Mouse (Mus musculus): ENCODE results near the gene Tbata. TPM values are rescaled to one million over a fixed set of nuclear protein-coding genes. Genes with fewer than 3 reads are reported as not detected.

Tbata gene
- polyA plus RNA-seq, 1 experiment: not detected

- Histone ChIP-seq H3K4me1 (ENCODE audit: control insufficient read depth, insufficient read depth, insufficient read length) (peaks cover 3% of the 10 kb centered on the region), H3K36me3 (ENCODE audit: control insufficient read depth, insufficient read depth, low read length) (peaks cover 1% of the 10 kb centered on the region; the same call in 1 of the 2 replicates), H3K27ac (ENCODE audit: insufficient read depth, low read length) (peak within 1 kb of the TSS; percentile 91), H3K27me3 (ENCODE audit: control insufficient read depth, insufficient read depth, low read length) (no peaks in the 10 kb centered on the region), H3K4me3 (ENCODE audit: extremely low read depth, insufficient read depth, insufficient read length) (peak within 1 kb of the TSS; percentile 97)
- peak; percentile 78 for TF ChIP-seq CTCF (IDR thresholded peaks at IDR 0.05; ENCODE audit: extremely low read depth, insufficient read depth, insufficient read length, insufficient replicate concordance)
- TF ChIP-seq POLR2A (IDR thresholded peaks at IDR 0.05; ENCODE audit: low read depth, low read length): peak; percentile 62
- 1% methylated on average over 81 of the region's 82 CpGs for WGBS
- peak; percentile 81 to 87 for DNase-seq (ENCODE audit: low read depth in 1 of 2, low spot score in 2 of 2)
These were observed 24.4 kb upstream of the Tbata start, which contains the start of gene Sgpl1 for GRCm38 (mm10) chr10:61147157-61148040. TSS of gene Sgpl1 (minus strand) at chr10:61147703.

- Histone ChIP-seq H3K27me3 (ENCODE audit: control insufficient read depth, insufficient read depth, low read length) (no peaks in the 10 kb centered on the region), H3K27ac (ENCODE audit: insufficient read depth, low read length) (no peak overlapping the region)
- 88% methylated on average over 3 of the region's 3 CpGs for WGBS
These were observed 22.3 kb upstream of the Tbata start for GRCm38 (mm10) chr10:61149476-61149875.

GRCm38 (mm10) chr10:61150616-61151015 lies 21.1 kb upstream of the Tbata start:
- H3K4me1 ChIP-seq (ENCODE audit: control insufficient read depth, insufficient read depth, insufficient read length): peaks cover under 1% of the 10 kb centered on the region; the same call in 1 of the 2 replicates
- no peak overlapping the region for H3K4me3 ChIP-seq (ENCODE audit: extremely low read depth, insufficient read depth, insufficient read length)
- 81% methylated on average over 6 of the region's 6 CpGs for WGBS
- DNase-seq (ENCODE audit: low read depth in 1 of 2, low spot score in 2 of 2): no peak
- no peaks in the 10 kb centered on the region for H3K27me3 ChIP-seq (ENCODE audit: control insufficient read depth, insufficient read depth, low read length)
- no peak for TF ChIP-seq CTCF (IDR thresholded peaks at IDR 0.05; ENCODE audit: extremely low read depth, insufficient read depth, insufficient read length, insufficient replicate concordance)
- no peak for TF ChIP-seq POLR2A (IDR thresholded peaks at IDR 0.05; ENCODE audit: low read depth, low read length)
- H3K27ac ChIP-seq (ENCODE audit: insufficient read depth, low read length): no peak overlapping the region
- no peaks in the 10 kb centered on the region for H3K36me3 ChIP-seq (ENCODE audit: control insufficient read depth, insufficient read depth, low read length)

More at GRCm38 (mm10) chr10:61149476-61149875, 22.3 kb upstream of the Tbata start:
- Histone ChIP-seq H3K36me3 (ENCODE audit: control insufficient read depth, insufficient read depth, low read length) (no peaks in the 10 kb centered on the region), H3K4me1 (ENCODE audit: control insufficient read depth, insufficient read depth, insufficient read length) (peaks cover 3% of the 10 kb centered on the region), H3K4me3 (ENCODE audit: extremely low read depth, insufficient read depth, insufficient read length) (no peak overlapping the region)
- TF ChIP-seq CTCF (IDR thresholded peaks at IDR 0.05; ENCODE audit: extremely low read depth, insufficient read depth, insufficient read length, insufficient replicate concordance) (no peak), POLR2A (IDR thresholded peaks at IDR 0.05; ENCODE audit: low read depth, low read length) (no peak)
- no peak for DNase-seq (ENCODE audit: low read depth in 1 of 2, low spot score in 2 of 2)

GRCm38 (mm10) chr10:61152131-61152530 lies 19.6 kb upstream of the Tbata start:
- no peaks in the 10 kb centered on the region for H3K36me3 ChIP-seq (ENCODE audit: control insufficient read depth, insufficient read depth, low read length)
- no peak for DNase-seq (ENCODE audit: low read depth in 1 of 2, low spot score in 2 of 2)
- H3K4me1 ChIP-seq (ENCODE audit: control insufficient read depth, insufficient read depth, insufficient read length): no peaks in the 10 kb centered on the region
- H3K27me3 ChIP-seq (ENCODE audit: control insufficient read depth, insufficient read depth, low read length): no peaks in the 10 kb centered on the region
- no peak overlapping the region for H3K27ac ChIP-seq (ENCODE audit: insufficient read depth, low read length)
- H3K4me3 ChIP-seq (ENCODE audit: extremely low read depth, insufficient read depth, insufficient read length): no peak overlapping the region
- no peak for TF ChIP-seq CTCF (IDR thresholded peaks at IDR 0.05; ENCODE audit: extremely low read depth, insufficient read depth, insufficient read length, insufficient replicate concordance)
- TF ChIP-seq POLR2A (IDR thresholded peaks at IDR 0.05; ENCODE audit: low read depth, low read length): no peak

GRCm38 (mm10) chr10:61155611-61156010 lies 16.1 kb upstream of the Tbata start:
- H3K27ac ChIP-seq (ENCODE audit: insufficient read depth, low read length): no peak overlapping the region
- no peak for TF ChIP-seq CTCF (IDR thresholded peaks at IDR 0.05; ENCODE audit: extremely low read depth, insufficient read depth, insufficient read length, insufficient replicate concordance)
- no peak for TF ChIP-seq POLR2A (IDR thresholded peaks at IDR 0.05; ENCODE audit: low read depth, low read length)
- no peak overlapping the region for H3K4me3 ChIP-seq (ENCODE audit: extremely low read depth, insufficient read depth, insufficient read length)
- H3K27me3 ChIP-seq (ENCODE audit: control insufficient read depth, insufficient read depth, low read length): no peaks in the 10 kb centered on the region
- no peaks in the 10 kb centered on the region for H3K36me3 ChIP-seq (ENCODE audit: control insufficient read depth, insufficient read depth, low read length)
- H3K4me1 ChIP-seq (ENCODE audit: control insufficient read depth, insufficient read depth, insufficient read length): no peaks in the 10 kb centered on the region
- WGBS: 88% methylated on average over 3 of the region's 3 CpGs
- DNase-seq (ENCODE audit: low read depth in 1 of 2, low spot score in 2 of 2): no peak

GRCm38 (mm10) chr10:61156453-61156852 lies 15.3 kb upstream of the Tbata start:
- WGBS: 72% methylated on average over 2 of the region's 2 CpGs

GRCm38 (mm10) chr10:61158594-61158993 lies 13.2 kb upstream of the Tbata start:
- no peaks in the 10 kb centered on the region for H3K36me3 ChIP-seq (ENCODE audit: control insufficient read depth, insufficient read depth, low read length)
- H3K27ac ChIP-seq (ENCODE audit: insufficient read depth, low read length): no peak overlapping the region
- WGBS: 92% methylated on average over 3 of the region's 3 CpGs
- no peaks in the 10 kb centered on the region for H3K27me3 ChIP-seq (ENCODE audit: control insufficient read depth, insufficient read depth, low read length)
- DNase-seq (ENCODE audit: low read depth in 1 of 2, low spot score in 2 of 2): no peak
- TF ChIP-seq POLR2A (IDR thresholded peaks at IDR 0.05; ENCODE audit: low read depth, low read length): no peak
- TF ChIP-seq CTCF (IDR thresholded peaks at IDR 0.05; ENCODE audit: extremely low read depth, insufficient read depth, insufficient read length, insufficient replicate concordance): no peak
- H3K4me3 ChIP-seq (ENCODE audit: extremely low read depth, insufficient read depth, insufficient read length): no peak overlapping the region
- H3K4me1 ChIP-seq (ENCODE audit: control insufficient read depth, insufficient read depth, insufficient read length): no peaks in the 10 kb centered on the region

More at GRCm38 (mm10) chr10:61156453-61156852, 15.3 kb upstream of the Tbata start:
- no peaks in the 10 kb centered on the region for H3K4me1 ChIP-seq (ENCODE audit: control insufficient read depth, insufficient read depth, insufficient read length)
- H3K36me3 ChIP-seq (ENCODE audit: control insufficient read depth, insufficient read depth, low read length): no peaks in the 10 kb centered on the region
- TF ChIP-seq CTCF (IDR thresholded peaks at IDR 0.05; ENCODE audit: extremely low read depth, insufficient read depth, insufficient read length, insufficient replicate concordance): no peak
- TF ChIP-seq POLR2A (IDR thresholded peaks at IDR 0.05; ENCODE audit: low read depth, low read length): no peak
- DNase-seq (ENCODE audit: low read depth in 1 of 2, low spot score in 2 of 2): no peak
- no peaks in the 10 kb centered on the region for H3K27me3 ChIP-seq (ENCODE audit: control insufficient read depth, insufficient read depth, low read length)
- no peak overlapping the region for H3K27ac ChIP-seq (ENCODE audit: insufficient read depth, low read length)
- H3K4me3 ChIP-seq (ENCODE audit: extremely low read depth, insufficient read depth, insufficient read length): no peak overlapping the region
